29 mouse cellular contexts compared by ENCODE assay signal in genomic region chr5:75799627-75800026, GRCm38 (mm10).
DNase-seq lines count a peak whose midpoint lies in the region; ATAC-seq and TF ChIP-seq lines count a peak whose summit lies in the region.
"Had no signal": no experiment of that assay in that cellular context is flagged by ENCODE, and none has a peak within 500 bp of the region (broad histone marks: within the 10 kb centered on the region; RNA-seq: fewer than 3 reads in every experiment).

No protein-coding gene starts in this region.

- H3K27me3 ChIP-seq in hindbrain, embryonic 10.5 days (ENCODE audit: insufficient read depth, poor library complexity, severe bottlenecking) = no peaks in the 10 kb centered on the region
- H3K27me3 ChIP-seq in hindbrain, embryonic 13.5 days = no peaks in the 10 kb centered on the region
- H3K27me3 ChIP-seq in midbrain, embryonic 15.5 days (replicated peaks) = no peaks in the 10 kb centered on the region
- H3K27me3 ChIP-seq in midbrain, embryonic 13.5 days = no peaks in the 10 kb centered on the region
- H3K27me3 ChIP-seq in liver, postnatal 0 days (ENCODE audit: insufficient read depth, low read length) = no peaks in the 10 kb centered on the region
- H3K27me3 ChIP-seq: embryonic facial prominence, embryonic 12.5 days; limb, embryonic 12.5 days; liver, embryonic 15.5 days; stomach, embryonic 15.5 days had no signal

- H3K4me1 ChIP-seq in hindbrain, embryonic 10.5 days (replicated peaks) = peaks cover 13% of the 10 kb centered on the region
- peaks cover 6% of the 10 kb centered on the region for H3K4me1 ChIP-seq in hindbrain, embryonic 13.5 days (replicated peaks)
- H3K4me1 ChIP-seq in midbrain, embryonic 15.5 days = 0 out of 2 replicates have a peak, but pooled peaks cover 5% of the 10 kb centered on the region
- H3K4me1 ChIP-seq in midbrain, embryonic 13.5 days (replicated peaks) = peaks cover 10% of the 10 kb centered on the region; the same call in 1 of the 2 replicates
- no peaks in the 10 kb centered on the region for H3K4me1 ChIP-seq in liver, postnatal 0 days (ENCODE audit: insufficient read depth)
- H3K4me1 ChIP-seq: embryonic facial prominence, embryonic 12.5 days; limb, embryonic 12.5 days; liver, embryonic 15.5 days; stomach, embryonic 15.5 days had no signal

- 92% methylated on average over 4 of the region's 4 CpGs for WGBS in hindbrain, embryonic 10.5 days
- WGBS in hindbrain, embryonic 13.5 days = 73% methylated on average over 4 of the region's 4 CpGs
- WGBS in midbrain, embryonic 15.5 days = 70% methylated on average over 4 of the region's 4 CpGs
- 77% methylated on average over 4 of the region's 4 CpGs for WGBS in midbrain, embryonic 13.5 days
- 41% methylated on average over 4 of the region's 4 CpGs for WGBS in liver, postnatal 0 days (ENCODE audit: insufficient replicate concordance)

- H3K27ac ChIP-seq in hindbrain, embryonic 10.5 days = peak overlapping the region; percentile 45; the same call in 1 of the 2 replicates
- H3K27ac ChIP-seq in hindbrain, embryonic 13.5 days = no peak overlapping the region
- 0 out of 2 replicates have a peak overlapping the region, but pooled peaks have one; percentile 15 for H3K27ac ChIP-seq in midbrain, embryonic 15.5 days
- H3K27ac ChIP-seq in midbrain, embryonic 13.5 days = no peak overlapping the region
- no peak overlapping the region for H3K27ac ChIP-seq in liver, postnatal 0 days (ENCODE audit: low read depth)
- H3K27ac ChIP-seq: embryonic facial prominence, embryonic 12.5 days; gastrocnemius, adult 2 months; layer of hippocampus, adult 2 months; limb, embryonic 12.5 days; liver, embryonic 15.5 days; midbrain, embryonic 10.5 days; stomach, embryonic 15.5 days had no signal

- TF ChIP-seq EP300 in liver, postnatal 0 days (IDR thresholded peaks at IDR 0.05; ENCODE audit: low read depth) = no peak

- no peak overlapping the region for H3K4me2 ChIP-seq in hindbrain, embryonic 13.5 days
- H3K4me2 ChIP-seq in midbrain, embryonic 15.5 days = no peak overlapping the region
- H3K4me2 ChIP-seq in midbrain, embryonic 13.5 days (replicated peaks) = no peak overlapping the region
- no peak overlapping the region for H3K4me2 ChIP-seq in liver, postnatal 0 days (ENCODE audit: low read depth, low read length)
- H3K4me2 ChIP-seq: embryonic facial prominence, embryonic 12.5 days; heart, embryonic 11.5 days; limb, embryonic 12.5 days; liver, embryonic 15.5 days; stomach, embryonic 15.5 days had no signal

- intact Hi-C loops in left cerebral cortex, postnatal 25 days (cut with DNase I) = no loop called here

- no peak overlapping the region for H3K4me3 ChIP-seq in hindbrain, embryonic 10.5 days
- no peak overlapping the region for H3K4me3 ChIP-seq in hindbrain, embryonic 13.5 days
- H3K4me3 ChIP-seq in midbrain, embryonic 15.5 days = no peak overlapping the region
- no peak overlapping the region for H3K4me3 ChIP-seq in midbrain, embryonic 13.5 days (replicated peaks)
- no peak overlapping the region for H3K4me3 ChIP-seq in liver, postnatal 0 days (ENCODE audit: low read depth, low read length)
- H3K4me3 ChIP-seq: embryonic facial prominence, embryonic 12.5 days; gastrocnemius, adult 2 months; layer of hippocampus, adult 2 months; limb, embryonic 12.5 days; liver, embryonic 15.5 days; midbrain, embryonic 10.5 days; myocyte; stomach, embryonic 15.5 days had no signal

- H3K9me3 ChIP-seq in hindbrain, embryonic 10.5 days = no peaks in the 10 kb centered on the region
- no peaks in the 10 kb centered on the region for H3K9me3 ChIP-seq in hindbrain, embryonic 13.5 days
- no peaks in the 10 kb centered on the region for H3K9me3 ChIP-seq in midbrain, embryonic 15.5 days
- no peaks in the 10 kb centered on the region for H3K9me3 ChIP-seq in midbrain, embryonic 13.5 days
- H3K9me3 ChIP-seq in liver, postnatal 0 days (ENCODE audit: low read length) = no peaks in the 10 kb centered on the region
- H3K9me3 ChIP-seq: embryonic facial prominence, embryonic 12.5 days; limb, embryonic 12.5 days; liver, embryonic 15.5 days; midbrain, embryonic 10.5 days; stomach, embryonic 15.5 days had no signal

- H3K36me3 ChIP-seq in hindbrain, embryonic 10.5 days = no peaks in the 10 kb centered on the region
- H3K36me3 ChIP-seq in hindbrain, embryonic 13.5 days = no peaks in the 10 kb centered on the region
- H3K36me3 ChIP-seq in midbrain, embryonic 15.5 days (replicated peaks) = no peaks in the 10 kb centered on the region
- no peaks in the 10 kb centered on the region for H3K36me3 ChIP-seq in midbrain, embryonic 13.5 days
- H3K36me3 ChIP-seq in liver, postnatal 0 days (replicated peaks; ENCODE audit: insufficient read depth, low read length) = no peaks in the 10 kb centered on the region
- H3K36me3 ChIP-seq: embryonic facial prominence, embryonic 12.5 days; limb, embryonic 12.5 days; liver, embryonic 15.5 days; midbrain, embryonic 10.5 days; stomach, embryonic 15.5 days had no signal

- no peak for TF ChIP-seq CTCF in liver, postnatal 0 days (IDR thresholded peaks at IDR 0.05; ENCODE audit: low read depth)

- H3K9ac ChIP-seq in hindbrain, embryonic 13.5 days = no peak overlapping the region
- H3K9ac ChIP-seq in midbrain, embryonic 15.5 days = no peak overlapping the region
- H3K9ac ChIP-seq in midbrain, embryonic 13.5 days (replicated peaks) = no peak overlapping the region
- no peak overlapping the region for H3K9ac ChIP-seq in liver, postnatal 0 days (replicated peaks)
- H3K9ac ChIP-seq: embryonic facial prominence, embryonic 12.5 days; limb, embryonic 12.5 days; liver, embryonic 15.5 days; stomach, embryonic 15.5 days had no signal

- no peak for ATAC-seq in hindbrain, embryonic 13.5 days (ENCODE audit: low FRiP score)
- no peak for ATAC-seq in midbrain, embryonic 15.5 days (replicated peaks)
- no peak for ATAC-seq in midbrain, embryonic 13.5 days
- ATAC-seq in liver, postnatal 0 days = peak; percentile 47
- ATAC-seq: activated CD4-positive, CD25-positive, alpha-beta regulatory T cell, adult 4 months; intestine, embryonic 16.5 days had no signal

- DNase-seq in hindbrain, embryonic 10.5 days (ENCODE audit: low spot score) = no peak
- DNase-seq in fat pad, adult 2 months (ENCODE audit: extremely low read depth, low read depth, low spot score) = peak; percentile 21
- no peak for DNase-seq in liver, postnatal 0 days
- no peak for DNase-seq in left cerebral cortex, postnatal 25 days (ENCODE audit: low spot score in 2 of 2)
- DNase-seq: adrenal gland, adult 8-10 months; cerebellum, adult 18-20 months; cerebellum, postnatal 14 days; gastrocnemius, adult 2 months; heart, adult 11 months; heart, postnatal 14 days; kidney, adult 9 months; kidney, postnatal 14 days; layer of hippocampus, postnatal 36 days; lung, postnatal 4 days; thymus, adult 2 months; thymus, postnatal 4 days had no signal

Comparison
In these comparisons a context has a peak if more than half of its experiments do, and no peak if none do; other contexts are left out.
1. H3K27ac ChIP-seq: peak in hindbrain, embryonic 10.5 days (single experiment) and midbrain, embryonic 15.5 days (single experiment); none in hindbrain, embryonic 13.5 days (single experiment), midbrain, embryonic 13.5 days (single experiment) and liver, postnatal 0 days (single experiment).